Comparison of ENCODE assay signal across 18 mouse cellular contexts in genomic region chr14:48135816-48136345, GRCm38 (mm10). TPM values are rescaled to one million over a fixed set of nuclear protein-coding genes. Genes with fewer than 3 reads are reported as not detected.
DNase-seq lines count a peak whose midpoint lies in the region; ATAC-seq and TF ChIP-seq lines count a peak whose summit lies in the region.
"Had no signal": no experiment of that assay in that cellular context is flagged by ENCODE, and none has a peak within 500 bp of the region (broad histone marks: within the 10 kb centered on the region; RNA-seq: fewer than 3 reads in every experiment).

No protein-coding gene starts in this region.

- H3K27ac ChIP-seq in heart, embryonic 10.5 days: 0 out of 2 replicates have a peak overlapping the region, but pooled peaks have one; percentile 22
- no peak overlapping the region for H3K27ac ChIP-seq in neural tube, embryonic 11.5 days (ENCODE audit: low read depth, low read length)
- H3K27ac ChIP-seq in midbrain, embryonic 15.5 days: no peak overlapping the region
- no peak overlapping the region for H3K27ac ChIP-seq in stomach, postnatal 0 days (replicated peaks)
- H3K27ac ChIP-seq: embryonic facial prominence, embryonic 12.5 days; intestine, embryonic 15.5 days had no signal

- no peaks in the 10 kb centered on the region for H3K9me3 ChIP-seq in heart, embryonic 10.5 days
- no peaks in the 10 kb centered on the region for H3K9me3 ChIP-seq in neural tube, embryonic 11.5 days (ENCODE audit: control insufficient read depth, low read length)
- H3K9me3 ChIP-seq in midbrain, embryonic 15.5 days: no peaks in the 10 kb centered on the region
- no peaks in the 10 kb centered on the region for H3K9me3 ChIP-seq in stomach, postnatal 0 days (ENCODE audit: control insufficient read depth, low read length)
- H3K9me3 ChIP-seq: embryonic facial prominence, embryonic 12.5 days; intestine, embryonic 15.5 days had no signal

- no peak for TF ChIP-seq EP300 in stomach, postnatal 0 days (optimal IDR thresholded peaks at IDR 0.05)

- H3K9ac ChIP-seq in neural tube, embryonic 11.5 days (ENCODE audit: low read length): no peak overlapping the region
- H3K9ac ChIP-seq in midbrain, embryonic 15.5 days: no peak overlapping the region
- H3K9ac ChIP-seq in stomach, postnatal 0 days (ENCODE audit: low read length): no peak overlapping the region
- H3K9ac ChIP-seq: embryonic facial prominence, embryonic 12.5 days; intestine, embryonic 15.5 days had no signal

- H3K4me3 ChIP-seq in heart, embryonic 10.5 days: no peak overlapping the region
- H3K4me3 ChIP-seq in neural tube, embryonic 11.5 days (ENCODE audit: low read depth, low read length): no peak overlapping the region
- H3K4me3 ChIP-seq in midbrain, embryonic 15.5 days: no peak overlapping the region
- H3K4me3 ChIP-seq in stomach, postnatal 0 days (ENCODE audit: low read depth, low read length): no peak overlapping the region
- H3K4me3 ChIP-seq: embryonic facial prominence, embryonic 12.5 days; erythroblast, embryonic 14.5 days; intestine, embryonic 15.5 days had no signal

- peaks cover 59% of the 10 kb centered on the region for H3K4me1 ChIP-seq in heart, embryonic 10.5 days
- H3K4me1 ChIP-seq in neural tube, embryonic 11.5 days (ENCODE audit: control insufficient read depth, insufficient read depth, low read length): peaks cover 40% of the 10 kb centered on the region
- H3K4me1 ChIP-seq in midbrain, embryonic 15.5 days: peaks cover 44% of the 10 kb centered on the region
- peaks cover 13% of the 10 kb centered on the region for H3K4me1 ChIP-seq in stomach, postnatal 0 days (replicated peaks; ENCODE audit: control insufficient read depth, insufficient read depth)

- TF ChIP-seq CTCF in stomach, postnatal 0 days (IDR thresholded peaks at IDR 0.05; ENCODE audit: low read depth): no peak

- no peak overlapping the region for H3K4me2 ChIP-seq in neural tube, embryonic 11.5 days (ENCODE audit: low read depth)
- peak overlapping the region; percentile 13; the same call in 1 of the 2 replicates for H3K4me2 ChIP-seq in midbrain, embryonic 15.5 days
- H3K4me2 ChIP-seq in stomach, postnatal 0 days (replicated peaks; ENCODE audit: low read depth): no peak overlapping the region
- H3K4me2 ChIP-seq: embryonic facial prominence, embryonic 12.5 days; intestine, embryonic 15.5 days had no signal

- no peaks in the 10 kb centered on the region for H3K36me3 ChIP-seq in heart, embryonic 10.5 days
- no peaks in the 10 kb centered on the region for H3K36me3 ChIP-seq in neural tube, embryonic 11.5 days (ENCODE audit: control insufficient read depth, insufficient read depth, low read length)
- H3K36me3 ChIP-seq in midbrain, embryonic 15.5 days (replicated peaks): no peaks in the 10 kb centered on the region
- H3K36me3 ChIP-seq in stomach, postnatal 0 days (ENCODE audit: control insufficient read depth, insufficient read depth, low read length): no peaks in the 10 kb centered on the region
- H3K36me3 ChIP-seq: embryonic facial prominence, embryonic 12.5 days; intestine, embryonic 15.5 days had no signal

- 68% methylated on average over 11 of the region's 11 CpGs for WGBS in heart, embryonic 10.5 days
- WGBS in neural tube, embryonic 11.5 days: 43% methylated on average over 11 of the region's 11 CpGs
- WGBS in midbrain, embryonic 15.5 days: 21% methylated on average over 11 of the region's 11 CpGs
- 68% methylated on average over 11 of the region's 11 CpGs for WGBS in stomach, postnatal 0 days

- no peak for DNase-seq in heart, embryonic 10.5 days (ENCODE audit: low spot score)
- no peak for DNase-seq in heart, adult 9 months (ENCODE audit: low spot score in 2 of 2)
- peak; percentile 33 for DNase-seq in neural tube, embryonic 11.5 days (ENCODE audit: low spot score)
- DNase-seq in neural tube, embryonic 10.5 days (ENCODE audit: extremely low spot score, low spot score): no peak
- DNase-seq in stomach, postnatal 0 days (ENCODE audit: low spot score): no peak
- DNase-seq in layer of hippocampus, adult 9-11 months: no peak
- DNase-seq: cerebellum, postnatal 10 days; gastrocnemius, postnatal 10 days; heart, adult 18-20 months; kidney, adult 9 months; kidney, postnatal 36 days; lung, adult 18-20 months; spleen, adult 18-20 months; thymus, adult 18-20 months had no signal

- 0 out of 2 replicates have a peak, but pooled peaks have one; percentile 46 for ATAC-seq in neural tube, embryonic 11.5 days (ENCODE audit: insufficient read depth, low FRiP score, low TSS enrichment)
- ATAC-seq in midbrain, embryonic 15.5 days (replicated peaks): no peak
- no peak for ATAC-seq in stomach, postnatal 0 days (ENCODE audit: low FRiP score, low TSS enrichment)
- ATAC-seq: intestine, embryonic 15.5 days had no signal

- H3K27me3 ChIP-seq in heart, embryonic 10.5 days (ENCODE audit: insufficient read depth, poor library complexity, severe bottlenecking): peaks cover 41% of the 10 kb centered on the region; the same call in 1 of the 2 replicates
- no peaks in the 10 kb centered on the region for H3K27me3 ChIP-seq in neural tube, embryonic 11.5 days (ENCODE audit: control insufficient read depth, insufficient read depth, low read length)
- H3K27me3 ChIP-seq in midbrain, embryonic 15.5 days (replicated peaks): 0 out of 2 replicates have a peak, but pooled peaks cover 2% of the 10 kb centered on the region
- no peaks in the 10 kb centered on the region for H3K27me3 ChIP-seq in stomach, postnatal 0 days (ENCODE audit: control insufficient read depth, insufficient read depth, low read length)
- H3K27me3 ChIP-seq: embryonic facial prominence, embryonic 12.5 days; intestine, embryonic 15.5 days had no signal

RNA-seq across cellular contexts. Expression of gene Peli2, which starts 15.3 kb away (rescaled TPM):
- polyA plus RNA-seq in heart, embryonic 10.5 days (2016; fragmentation: Nextera tagmentation; extraction: Ambion mirVana): 3.1 and 5.0 TPM in 2 replicates
- 14.9 and 18.7 TPM in 2 replicates for polyA plus RNA-seq in neural tube, embryonic 11.5 days (2014; fragmentation: Nextera tagmentation; extraction: Ambion mirVana)
- polyA plus RNA-seq in midbrain, embryonic 15.5 days (2015; fragmentation: Nextera tagmentation; extraction: Ambion mirVana): 6.9 and 8.5 TPM in 2 replicates
- polyA plus RNA-seq in stomach, postnatal 0 days (2015; fragmentation: Nextera tagmentation; extraction: Ambion mirVana): 5.6 and 5.9 TPM in 2 replicates
- polyA plus RNA-seq: erythroblast, embryonic 14.5 days had no signal
